Mouse (Mus musculus): ENCODE measurements around the gene Nxn.

DNA sequence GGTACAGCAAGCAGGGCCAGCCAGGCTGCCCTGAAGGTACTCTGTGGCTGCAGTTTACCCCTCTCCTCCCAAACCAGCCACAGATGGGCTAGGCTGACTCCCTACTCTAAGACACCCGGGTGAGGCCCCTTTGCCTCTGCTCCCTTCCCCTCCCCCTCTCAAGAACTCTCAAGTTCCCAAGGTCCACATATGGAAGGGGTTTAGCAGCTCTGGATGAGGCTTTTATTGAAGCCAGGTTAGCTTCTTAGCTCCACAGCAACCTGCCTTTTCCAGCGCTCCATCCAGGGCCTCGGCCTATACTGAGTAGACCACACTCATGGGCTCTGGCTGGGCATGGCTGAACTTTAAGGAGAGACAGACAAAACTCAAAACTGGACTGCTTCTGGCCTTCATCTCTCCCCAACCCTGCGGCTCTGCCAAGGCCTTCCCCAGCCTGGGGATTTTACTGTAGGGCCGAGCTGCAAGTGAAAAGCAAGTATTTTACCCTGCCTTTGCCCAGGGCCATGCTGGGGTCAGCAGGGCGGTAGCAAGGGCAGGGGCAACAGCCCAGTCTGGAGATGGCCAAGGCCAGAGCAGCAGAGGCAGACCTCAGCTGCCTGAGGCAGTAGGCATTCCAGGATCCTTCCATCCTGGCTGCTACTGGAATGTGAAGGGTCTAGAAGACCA is 31.2 kb upstream of the Nxn start:
- TF ChIP-seq CTCF (IDR thresholded peaks at IDR 0.05; ENCODE audit: low read depth) (no peak), EP300 (IDR thresholded peaks at IDR 0.05; ENCODE audit: low read depth) (no peak)

Data from heart, postnatal 0 days (tissue).